Mouse (Mus musculus) left cerebral cortex, adult 18-20 months (tissue): ENCODE data around the gene 2210010C04Rik. TPM values are rescaled to one million over a fixed set of nuclear protein-coding genes. Genes with fewer than 3 reads are reported as not detected.
"Not testable (repeated sequence)": the region's sequence is repeated elsewhere in the genome, so short reads cannot be mapped to it uniquely, and the experiment has no call there.

ENCODE experiments used
- DNase-seq, 2 experiments: peaks; one replicate each; pipeline ENCODE4 v3.0.0; 2021 to 2022; ENCODE audit warnings: low spot score in 2 of 2, mixed read lengths in 1 of 2
- total RNA-seq, 2 experiments: library from RNA; stranded (reverse); gene quantifications; 2 replicates each; pipeline ENCODE4 v1.2.3; 2021

2210010C04Rik gene
- total RNA-seq, 2 experiments from 2014 or later: not detected

DNA sequence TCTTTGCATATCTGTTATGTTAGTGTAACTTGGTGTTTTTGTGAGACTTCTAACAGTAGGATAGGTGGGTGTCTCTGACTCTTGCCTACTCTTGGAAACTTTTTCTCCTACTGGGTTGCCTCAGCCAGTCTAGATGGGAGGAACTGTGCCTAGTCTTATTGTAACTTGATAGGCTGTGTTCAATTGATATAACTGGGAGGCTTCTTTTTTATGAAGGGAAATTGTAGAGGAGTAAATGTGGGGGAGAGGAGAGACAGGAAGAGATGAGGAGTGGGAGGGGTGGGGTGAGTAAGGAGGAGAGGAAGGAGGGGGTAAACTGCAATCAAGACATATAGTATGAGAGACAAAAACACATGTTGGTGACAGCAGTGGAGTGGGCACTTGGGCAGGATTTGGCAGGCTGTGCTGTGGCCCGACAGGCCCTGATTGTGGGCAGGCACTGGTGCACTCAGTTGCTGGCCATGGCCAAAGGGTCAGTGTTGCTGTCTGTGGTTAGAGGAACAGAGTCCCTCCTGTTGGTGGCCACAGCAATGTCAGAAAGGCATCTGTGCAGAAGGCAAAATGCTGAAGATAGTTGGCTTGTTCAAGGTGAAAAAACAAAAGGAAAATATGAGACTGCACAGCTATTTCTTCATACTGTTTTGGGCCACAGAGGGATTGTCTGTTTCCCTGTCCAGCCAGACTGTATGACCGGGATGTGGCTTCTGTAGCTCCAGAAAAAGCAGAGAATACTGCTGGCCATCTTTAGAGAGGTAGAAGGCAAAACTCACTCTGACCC, 9.2 kb downstream of the 2210010C04Rik start:
- DNase-seq: no peak

DNA sequence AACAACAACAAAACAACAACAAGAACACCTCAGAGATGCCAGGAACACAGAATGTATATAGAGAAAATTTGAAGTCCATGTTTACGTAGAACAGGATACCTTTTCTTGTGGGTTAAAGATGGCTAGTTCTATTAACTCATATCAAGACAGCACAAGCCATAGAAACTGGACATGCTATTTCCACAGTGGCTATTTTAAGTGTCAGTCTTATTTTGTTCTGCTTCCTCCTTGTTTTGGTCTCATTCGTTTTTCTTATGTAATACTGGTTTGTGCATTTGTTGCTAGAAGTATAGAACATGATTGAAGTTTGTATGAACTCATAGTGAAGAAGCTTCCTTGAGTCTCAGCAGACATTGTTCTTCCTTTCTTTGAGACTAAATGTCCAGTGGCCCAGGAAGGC, 16.2 kb downstream of the 2210010C04Rik start:
- no peak for DNase-seq

DNA sequence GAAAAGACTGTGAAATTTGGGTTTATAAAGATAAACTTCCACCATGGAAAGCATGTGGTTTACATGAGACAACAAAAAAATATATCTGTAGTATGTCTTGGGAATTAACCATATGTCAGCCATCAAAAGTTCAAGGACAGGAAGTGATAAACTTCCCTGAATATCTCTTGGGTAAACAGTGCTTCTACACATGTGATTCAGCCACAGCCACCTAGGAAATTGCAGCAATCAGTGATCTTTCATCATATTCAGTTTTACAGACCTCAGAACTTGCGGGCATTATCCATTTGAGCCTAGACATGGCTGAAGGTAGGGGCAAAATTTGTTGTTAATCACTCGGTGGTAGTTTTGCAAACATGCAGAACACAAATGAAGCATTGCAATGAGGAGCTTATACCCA, 16.7 kb downstream of the 2210010C04Rik start:
- no peak for DNase-seq

DNA sequence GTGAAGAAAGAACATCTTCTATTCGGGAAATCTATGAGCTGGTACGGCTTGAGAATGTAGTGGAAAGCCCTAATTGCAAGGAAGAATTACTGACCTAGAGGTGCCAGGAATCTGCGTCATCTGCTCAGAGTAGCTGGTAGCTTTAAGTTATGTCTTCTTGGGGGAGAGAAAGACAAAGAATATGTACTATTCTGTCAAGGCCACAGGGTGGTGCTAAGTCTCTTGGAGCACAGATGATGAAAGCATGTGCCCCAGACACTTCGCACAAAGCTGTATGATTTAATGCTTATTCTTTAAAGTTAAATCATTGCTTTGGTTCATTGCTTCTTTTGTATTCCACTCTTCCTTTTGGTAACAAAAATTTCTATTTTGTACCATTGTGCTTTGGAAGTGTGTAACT, 20.2 kb downstream of the 2210010C04Rik start:
- no peak for DNase-seq

DNA sequence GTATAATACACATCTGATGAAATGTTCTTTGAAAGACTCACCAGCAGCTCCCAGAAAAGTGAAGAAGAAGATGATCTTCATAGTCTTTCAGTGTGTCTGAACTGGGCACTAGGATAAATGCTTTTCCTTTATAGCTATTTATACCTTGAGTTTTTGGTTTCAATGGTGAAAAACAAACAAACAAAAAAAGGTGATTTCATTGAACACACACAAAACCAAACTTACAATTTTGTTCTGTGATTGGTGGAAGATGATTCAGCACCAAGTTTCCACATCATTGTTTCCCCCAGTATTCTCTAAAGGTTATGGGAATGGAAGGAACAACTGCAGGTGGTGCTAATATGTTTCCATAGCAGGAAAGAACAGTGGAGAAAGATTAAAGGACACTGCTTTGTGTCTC, 35.9 kb downstream of the 2210010C04Rik start, which contains the start of gene Gm2663:
Gm2663 (minus strand) TSS at position 101 of the 400 bp plus-strand sequence.
- not testable (repeated sequence) for DNase-seq

Other genes with a start within 250 kb of the 2210010C04Rik start
- not detected for gene Moxd2, start 148.0 kb downstream of the 2210010C04Rik start, total RNA-seq
- not detected for gene Prss58, start 135.1 kb downstream of the 2210010C04Rik start, total RNA-seq
- not detected for gene 1700074P13Rik, start 95.0 kb downstream of the 2210010C04Rik start, total RNA-seq
- not detected for gene Gm4744, start 83.6 kb downstream of the 2210010C04Rik start, total RNA-seq
- gene 1810009J06Rik, start 70.8 kb downstream of the 2210010C04Rik start, total RNA-seq: not detected
- gene Gm2663, start 36.0 kb downstream of the 2210010C04Rik start, total RNA-seq: not detected